Mouse (Mus musculus) urinary bladder, adult 2 months (tissue): ENCODE results near the gene Lonp1. TPM values are rescaled to one million over a fixed set of nuclear protein-coding genes. Genes with fewer than 3 reads are reported as not detected.
"Not testable (repeated sequence)": the region's sequence is repeated elsewhere in the genome, so short reads cannot be mapped to it uniquely, and the experiment has no call there.

Source experiments
- DNase-seq: peaks from one replicate; pipeline ENCODE4 v3.0.0; 2022; ENCODE audit warnings: low spot score
- polyA plus RNA-seq: library from polyadenylated mRNA; depleted of rRNA; stranded (reverse); fragments of >200 nt; gene quantifications from 2 replicates; pipeline ENCODE4 v1.2.3, GENCODE M21; 2012; rRNA removed

The Lonp1 gene
- 61.4 and 64.6 TPM in 2 replicates for polyA plus RNA-seq

GRCm38 (mm10) chr17:56626754-56627470 lies at the start of gene Lonp1:
Gene Lonp1 (minus strand): TSS chr17:56626887.
- DNase-seq, result peak; percentile 86

GRCm38 (mm10) chr17:56673647-56674416 lies 47.1 kb upstream of the Lonp1 start:
- no peak for DNase-seq

- DNase-seq, result peak; percentile 95
Observed at GRCm38 (mm10) chr17:56672941-56673646, 46.4 kb upstream of the Lonp1 start, which contains the start of gene Ranbp3. Gene Ranbp3 (plus strand): TSS chr17:56673294.

GRCm38 (mm10) chr17:56669766-56670165 lies 43.1 kb upstream of the Lonp1 start:
- no peak for DNase-seq

- DNase-seq, result peak; percentile 78
Observed at GRCm38 (mm10) chr17:56668384-56669144, 41.9 kb upstream of the Lonp1 start.

- no peak for DNase-seq
Observed at GRCm38 (mm10) chr17:56667591-56667990, 40.9 kb upstream of the Lonp1 start.

DNA sequence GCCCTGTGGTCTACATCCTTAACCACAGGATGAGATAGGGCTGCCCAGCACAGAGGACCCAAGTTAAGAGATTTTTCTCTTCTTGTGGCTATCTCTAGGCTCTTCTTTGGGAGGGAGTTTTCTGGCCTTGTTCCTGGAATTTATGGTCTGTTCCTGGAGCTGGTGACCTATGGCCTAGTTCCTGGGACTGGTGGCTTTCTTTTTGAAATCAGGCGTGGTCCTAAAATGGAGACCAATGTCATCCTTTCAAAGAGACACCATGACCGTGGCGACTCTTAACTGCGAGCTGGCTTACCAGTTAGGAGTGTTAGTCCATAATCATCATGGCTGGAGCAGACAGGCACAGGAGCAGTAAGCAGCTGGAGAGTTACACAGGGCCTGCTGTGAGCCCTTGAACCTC lies 39.7 kb upstream of the Lonp1 start:
- no peak for DNase-seq

DNA sequence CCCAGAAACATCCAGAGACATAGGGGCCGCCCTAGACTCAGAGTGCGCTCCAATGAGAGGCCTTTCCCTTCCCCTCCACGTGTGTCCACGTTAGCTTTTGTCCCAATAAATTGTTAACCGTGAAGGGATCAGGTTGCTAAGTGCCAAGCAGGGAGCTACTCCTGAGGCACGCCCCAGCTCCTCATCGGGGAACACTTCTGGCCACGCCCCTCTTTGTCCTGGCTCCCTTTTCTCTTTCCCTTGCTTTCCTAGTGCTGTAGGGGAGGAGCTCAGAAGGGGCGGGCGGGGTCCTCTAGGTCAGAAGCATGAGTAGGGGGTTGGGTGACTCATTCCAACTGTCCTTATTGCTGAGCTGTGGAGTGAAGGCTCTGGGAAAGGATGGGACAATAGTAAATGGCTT lies 37.6 kb upstream of the Lonp1 start:
- DNase-seq, result no peak

DNA sequence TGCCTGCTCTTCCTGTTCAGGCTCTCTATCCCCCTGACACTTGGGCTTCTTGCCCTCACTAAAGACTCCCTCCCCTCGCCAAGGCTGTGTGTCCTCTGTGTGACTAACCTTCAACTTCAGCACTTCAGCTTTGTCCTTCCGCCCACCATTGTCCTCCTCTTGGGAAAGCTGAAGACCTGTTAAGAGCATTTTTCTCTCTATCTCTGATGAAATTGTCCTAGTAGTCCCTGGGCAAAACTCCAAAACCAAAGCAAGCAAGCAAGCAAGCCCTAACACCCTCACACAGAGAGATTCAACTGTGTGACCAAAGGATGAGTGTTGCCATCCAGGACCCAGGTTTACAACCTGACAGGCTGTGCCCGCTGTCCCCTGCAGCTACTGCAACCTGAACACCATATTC lies 37.0 kb upstream of the Lonp1 start:
- DNase-seq, result no peak

DNA sequence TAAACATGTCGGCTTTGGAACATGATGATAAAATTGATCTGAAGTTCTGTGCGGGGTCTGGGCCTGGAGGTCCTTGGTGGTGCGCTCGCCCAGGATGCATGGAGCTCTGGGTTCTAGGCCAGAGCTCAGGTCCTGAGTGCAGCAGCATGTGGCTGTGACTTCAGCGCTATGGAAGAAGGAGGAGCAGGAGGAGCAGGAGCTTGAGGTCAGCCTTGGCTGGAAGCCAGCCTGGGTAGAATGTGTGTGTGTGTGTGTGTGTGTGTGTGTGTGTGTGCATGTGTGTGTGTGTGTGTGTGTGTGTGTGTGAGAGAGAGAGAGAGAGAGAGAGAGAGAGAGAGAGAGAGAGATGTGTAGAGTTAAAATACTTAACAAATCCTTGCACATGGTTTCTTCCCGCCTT lies 29.5 kb upstream of the Lonp1 start:
- DNase-seq, result no peak

DNA sequence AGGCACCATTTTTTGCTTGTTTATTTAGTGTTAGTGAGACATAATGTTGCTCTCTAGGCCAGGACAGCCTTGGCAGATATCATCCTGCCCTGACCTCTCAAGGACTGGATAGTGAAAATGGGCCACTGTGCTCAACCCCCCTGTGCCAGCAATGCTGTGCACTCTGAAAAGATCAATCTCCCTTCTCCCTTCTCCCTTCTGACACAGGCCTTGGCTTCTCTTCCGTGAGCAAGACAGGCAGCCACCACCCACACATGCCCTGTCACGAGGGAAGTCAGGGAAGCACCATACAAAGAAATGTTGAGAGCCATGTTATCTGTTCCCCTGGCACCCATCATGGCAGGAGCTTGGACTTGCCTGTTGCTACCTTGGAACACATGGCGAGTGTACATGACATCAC lies 28.6 kb upstream of the Lonp1 start:
- no peak for DNase-seq

DNA sequence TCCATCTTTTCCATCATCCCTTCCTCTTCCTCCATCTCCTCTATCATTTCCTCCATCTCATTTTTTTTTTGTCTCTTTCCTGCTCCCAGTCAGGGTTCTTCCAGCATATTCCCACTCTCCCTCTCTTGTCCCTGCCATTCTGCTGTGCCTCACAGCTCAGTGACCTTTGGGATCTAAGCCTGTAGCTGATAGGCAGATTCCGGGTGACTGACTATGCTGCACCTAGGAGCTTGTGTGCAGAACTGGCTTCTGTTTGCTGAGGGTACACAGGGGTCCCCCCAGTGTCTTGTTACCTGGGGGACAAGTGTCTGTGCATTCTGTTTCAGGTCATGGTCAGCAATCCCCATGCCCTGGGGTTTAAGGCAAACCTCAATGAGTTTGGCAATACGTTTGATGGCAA lies 28.1 kb upstream of the Lonp1 start:
- no peak for DNase-seq

GRCm38 (mm10) chr17:56651801-56652200 lies 25.1 kb upstream of the Lonp1 start:
- no peak for DNase-seq

- no peak for DNase-seq
Observed at GRCm38 (mm10) chr17:56647546-56647945, 20.9 kb upstream of the Lonp1 start.

- no peak for DNase-seq
Observed at GRCm38 (mm10) chr17:56643237-56643636, 16.6 kb upstream of the Lonp1 start.

- no peak for DNase-seq
Observed at GRCm38 (mm10) chr17:56634023-56634422, 7.3 kb upstream of the Lonp1 start.

- no peak for DNase-seq
Observed at GRCm38 (mm10) chr17:56631807-56632206, 5.1 kb upstream of the Lonp1 start.

DNA sequence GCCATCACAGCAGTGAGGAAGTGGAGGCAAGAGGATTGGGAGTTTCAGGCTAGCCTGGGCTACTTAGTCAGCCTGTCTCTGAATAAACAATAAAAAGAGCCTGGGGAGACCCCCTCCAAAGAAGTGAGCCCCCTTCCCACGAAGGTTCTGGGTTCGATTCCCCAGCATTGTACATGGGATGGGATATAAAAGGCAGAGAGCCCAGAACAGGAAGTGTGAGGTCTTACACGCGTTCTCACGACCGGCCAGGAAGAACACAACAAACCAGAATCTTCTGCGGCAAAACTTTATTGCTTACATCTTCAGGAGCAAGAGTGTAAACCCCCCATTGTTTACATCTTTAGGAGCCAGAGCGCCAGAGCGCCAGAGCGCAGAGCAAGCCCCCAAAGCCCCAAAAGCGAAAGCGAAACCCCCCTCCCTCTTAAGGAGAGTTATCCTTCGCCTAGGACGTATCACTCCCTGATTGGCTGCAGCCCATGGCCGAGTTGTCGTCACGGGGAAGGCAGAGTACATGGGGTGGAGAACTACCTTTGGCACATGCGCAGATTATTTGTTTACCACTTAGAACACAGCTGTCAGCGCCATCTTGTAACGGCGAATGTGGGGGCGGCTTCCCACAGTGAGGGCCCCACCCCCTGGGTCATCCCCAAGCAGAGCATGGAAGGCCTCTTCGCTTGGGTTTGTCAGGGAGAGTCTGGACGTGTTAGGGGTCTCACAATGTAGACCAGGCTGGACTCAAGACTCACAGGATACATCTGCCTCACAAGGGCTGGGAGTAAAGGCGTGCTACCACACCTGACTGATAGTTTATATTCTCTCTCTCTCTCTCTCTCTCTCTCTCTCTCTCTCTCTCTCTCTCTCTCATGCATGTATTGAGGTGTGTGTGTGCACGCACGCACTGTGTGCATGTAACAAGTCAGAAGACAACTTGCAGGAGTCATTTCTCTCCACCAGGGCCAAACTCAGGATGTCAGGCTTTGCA lies 3.4 kb upstream of the Lonp1 start:
- not testable (repeated sequence) for DNase-seq

GRCm38 (mm10) chr17:56627530-56628277 lies 1.0 kb upstream of the Lonp1 start, which contains the start of gene Catsperd:
Gene Catsperd (plus strand): TSS chr17:56628143.
- no peak for DNase-seq

DNA sequence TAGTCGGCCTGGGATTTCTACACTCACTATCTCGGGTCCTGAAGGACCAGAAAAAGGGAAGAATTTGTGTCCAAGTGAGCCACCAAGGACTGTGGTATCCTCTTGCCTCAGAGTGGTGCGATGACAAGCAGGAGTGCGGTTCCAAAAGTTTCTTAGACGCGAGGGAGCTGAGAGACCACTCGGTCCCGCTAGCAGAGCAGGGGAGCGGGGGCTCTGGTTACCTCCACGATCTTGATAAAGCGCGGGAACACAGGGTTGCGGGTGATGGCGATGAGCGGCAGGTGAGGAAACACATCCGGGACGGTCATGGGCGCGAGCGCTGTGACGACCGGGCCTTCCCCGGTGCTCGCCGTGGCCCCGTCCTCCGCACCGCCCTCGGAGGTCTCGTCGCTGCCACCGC lies 427 bp downstream of the Lonp1 start:
- no peak for DNase-seq
